Mouse (Mus musculus) CH12.LX (cell line): Measurements from ENCODE around the gene Tnxb.

ENCODE experiments used
- CTCF ChIP-seq, 2 experiments: IDR thresholded peaks in 1 of 2; conservative IDR thresholded peaks in 1 of 2; 2 replicates each; pipeline ENCODE4 v1.5.1; 2011 to 2012; ENCODE audit warnings: low read depth in 2 of 2, low read length in 2 of 2, improper control_type of control experiment in 1 of 2, inconsistent platforms in 1 of 2, mild to moderate bottlenecking in 1 of 2, moderate library complexity in 1 of 2
- MXI1 ChIP-seq: IDR thresholded peaks from 2 replicates; pipeline ENCODE4 v1.6.1; 2011; ENCODE audit warnings: mild to moderate bottlenecking, low read depth, low read length, improper control_type of control experiment
- UBTF ChIP-seq: IDR thresholded peaks from 2 replicates; pipeline ENCODE4 v1.6.1; 2012; ENCODE audit warnings: low read depth, mild to moderate bottlenecking, inconsistent platforms, low read length, improper control_type of control experiment, moderate library complexity
- ZNF384 ChIP-seq: IDR thresholded peaks from 2 replicates; pipeline ENCODE4 v1.6.1; 2012; ENCODE audit warnings: low read depth, low read length, improper control_type of control experiment, inconsistent platforms

- TF ChIP-seq CTCF (conservative IDR thresholded peaks at IDR 0.05 in 1 of 2, IDR thresholded peaks at IDR 0.05 in 1 of 2; ENCODE audit: low read depth in 2 of 2, low read length in 2 of 2) = no peak
- TF ChIP-seq UBTF = no peak
- TF ChIP-seq MXI1 = no peak
- TF ChIP-seq ZNF384 = no peak
Measured at GRCm38 (mm10) chr17:34631647-34632046, 38.7 kb upstream of the Tnxb start.
